Mouse (Mus musculus) midbrain, embryonic 11.5 days (tissue): ENCODE measurements at regions not wholly inside any gene's neighbourhood (a gene's known extent, or its start where the extent isn't known, plus 50 kb on each side); places are given as distances from the start of the nearest gene placed in this dataset.

Experiments used
- ATAC-seq: fragments of 200-750 bp; cut with Nextera tagmentation; 2 replicates; pipeline ENCODE4 v1.8.0; 2017; ENCODE audit warnings: moderate TSS enrichment, moderate library complexity; ENCODE audit not compliant: low FRiP score
- DNase-seq: peaks from one replicate; pipeline ENCODE4 v3.0.0; 2015; ENCODE audit warnings: low spot score; ENCODE audit errors: missing footprints
- H3K27ac ChIP-seq: fragments of 300-500 bp; sonication (generic); 2 replicates; pipeline ENCODE4 v1.5.1; 2014; ENCODE audit warnings: low read depth, low read length
- H3K27me3 ChIP-seq: fragments of 300-500 bp; sonication (generic); 2 replicates; pipeline ENCODE4 v1.6.1; 2014; ENCODE audit warnings: mild to moderate bottlenecking, low read length, moderate library complexity, mixed read lengths; ENCODE audit not compliant: control insufficient read depth, insufficient read depth
- H3K36me3 ChIP-seq: fragments of 300-500 bp; sonication (generic); 2 replicates; pipeline ENCODE4 v1.6.1; 2014; ENCODE audit warnings: mild to moderate bottlenecking, low read length, moderate library complexity, mixed read lengths; ENCODE audit not compliant: control insufficient read depth, insufficient read depth
- H3K4me1 ChIP-seq: fragments of 300-500 bp; sonication (generic); 2 replicates; pipeline ENCODE4 v1.6.1; 2014; ENCODE audit warnings: low read length; ENCODE audit not compliant: control insufficient read depth, insufficient read depth
- H3K4me2 ChIP-seq: fragments of 300-500 bp; sonication (generic); 2 replicates; pipeline ENCODE4 v1.6.1; 2014; ENCODE audit warnings: mild to moderate bottlenecking, moderate library complexity
- H3K4me3 ChIP-seq: fragments of 300-500 bp; sonication (generic); 2 replicates; pipeline ENCODE4 v1.5.1; 2014; ENCODE audit warnings: low read depth, low read length
- H3K9ac ChIP-seq: fragments of 300-500 bp; sonication (generic); 2 replicates; pipeline ENCODE4 v1.6.1; 2014; ENCODE audit warnings: low read length
- H3K9me3 ChIP-seq: fragments of 300-500 bp; sonication (generic); 2 replicates; pipeline ENCODE4 v1.6.1; 2016; ENCODE audit warnings: low read length; ENCODE audit not compliant: control insufficient read depth
- WGBS: fragments of 180-500 bp; shearing (Covaris S2); extraction: QIAGEN DNeasy Blood & Tissue Kit; methylation state at CpG from one replicate; pipeline ENCODE4 v1.1.7; 2014; 5-methylcytosine and 5-hydroxymethylcytosine counted together

- DNase-seq = no peak
- Histone ChIP-seq H3K9me3 (no peaks in the 10 kb centered on the region), H3K27ac (no peak overlapping the region), H3K4me1 (peaks cover 3% of the 10 kb centered on the region; the same call in 1 of the 2 replicates), H3K4me3 (peak overlapping the region; percentile 18), H3K9ac (no peak overlapping the region), H3K27me3 (no peaks in the 10 kb centered on the region), H3K36me3 (no peaks in the 10 kb centered on the region), H3K4me2 (peak overlapping the region; percentile 34; the same call in 1 of the 2 replicates)
- no peak for ATAC-seq
- WGBS = 69% methylated on average over 8 of the region's 8 CpGs
Measured at GRCm38 (mm10) chr3:149444377-149444776, 454.0 kb upstream of the Adgrl2 start.

GRCm38 (mm10) chr3:149441227-149441626 is 450.9 kb upstream of the Adgrl2 start:
- peaks cover 3% of the 10 kb centered on the region; the same call in 1 of the 2 replicates for H3K4me1 ChIP-seq
- ATAC-seq = no peak

GRCm38 (mm10) chr3:149437763-149438162 is 447.4 kb upstream of the Adgrl2 start:
- Histone ChIP-seq H3K4me2 (no peak overlapping the region), H3K36me3 (no peaks in the 10 kb centered on the region), H3K9ac (no peak overlapping the region), H3K4me1 (0 out of 2 replicates have a peak, but pooled peaks cover 3% of the 10 kb centered on the region), H3K27ac (no peak overlapping the region), H3K9me3 (no peaks in the 10 kb centered on the region), H3K27me3 (no peaks in the 10 kb centered on the region), H3K4me3 (no peak overlapping the region)
- ATAC-seq (no peak), DNase-seq (no peak)
- 88% methylated on average over 8 of the region's 8 CpGs for WGBS

More at GRCm38 (mm10) chr3:149441227-149441626, 450.9 kb upstream of the Adgrl2 start:
- Histone ChIP-seq H3K4me2 (no peak overlapping the region), H3K27me3 (no peaks in the 10 kb centered on the region), H3K27ac (no peak overlapping the region), H3K4me3 (no peak overlapping the region), H3K36me3 (no peaks in the 10 kb centered on the region), H3K9me3 (no peaks in the 10 kb centered on the region), H3K9ac (no peak overlapping the region)
- DNase-seq = no peak

- WGBS = 85% methylated on average over 6 of the region's 6 CpGs
- no peak overlapping the region for H3K4me3 ChIP-seq
- H3K27ac ChIP-seq = no peak overlapping the region
- H3K9me3 ChIP-seq = no peaks in the 10 kb centered on the region
- H3K4me2 ChIP-seq = no peak overlapping the region
- H3K27me3 ChIP-seq = no peaks in the 10 kb centered on the region
- ATAC-seq (no peak), DNase-seq (no peak)
- no peak overlapping the region for H3K9ac ChIP-seq
- no peaks in the 10 kb centered on the region for H3K36me3 ChIP-seq
- H3K4me1 ChIP-seq = no peaks in the 10 kb centered on the region
Measured at GRCm38 (mm10) chr3:149436944-149437343, 446.6 kb upstream of the Adgrl2 start.

- WGBS = 89% methylated on average over 8 of the region's 8 CpGs
- Histone ChIP-seq H3K9me3 (no peaks in the 10 kb centered on the region), H3K4me1 (no peaks in the 10 kb centered on the region), H3K4me2 (no peak overlapping the region), H3K27ac (no peak overlapping the region), H3K4me3 (no peak overlapping the region), H3K9ac (no peak overlapping the region), H3K36me3 (no peaks in the 10 kb centered on the region), H3K27me3 (no peaks in the 10 kb centered on the region)
- ATAC-seq = no peak
- no peak for DNase-seq
Measured at GRCm38 (mm10) chr3:149436420-149436819, 446.1 kb upstream of the Adgrl2 start.

- Histone ChIP-seq H3K27ac (no peak overlapping the region), H3K9me3 (no peaks in the 10 kb centered on the region), H3K27me3 (no peaks in the 10 kb centered on the region), H3K4me2 (no peak overlapping the region), H3K36me3 (no peaks in the 10 kb centered on the region), H3K4me3 (no peak overlapping the region), H3K9ac (no peak overlapping the region), H3K4me1 (no peaks in the 10 kb centered on the region)
- 94% methylated on average over 10 of the region's 10 CpGs for WGBS
- no peak for ATAC-seq
- DNase-seq = peak; percentile 28
Measured at GRCm38 (mm10) chr3:149431795-149432194, 441.4 kb upstream of the Adgrl2 start.

- Histone ChIP-seq H3K4me2 (peak overlapping the region; percentile 25; the same call in 1 of the 2 replicates), H3K9me3 (no peaks in the 10 kb centered on the region), H3K4me3 (no peak overlapping the region), H3K36me3 (no peaks in the 10 kb centered on the region), H3K27me3 (no peaks in the 10 kb centered on the region), H3K27ac (no peak overlapping the region; the same call in 1 of the 2 replicates), H3K9ac (no peak overlapping the region), H3K4me1 (no peaks in the 10 kb centered on the region; the same call in 1 of the 2 replicates)
- ATAC-seq = peak; percentile 54; the same call in 1 of the 2 replicates
- peak; percentile 85 for DNase-seq
- 59% methylated on average over 18 of the region's 18 CpGs for WGBS
Measured at GRCm38 (mm10) chr3:149426023-149426759, 435.8 kb upstream of the Adgrl2 start.

GRCm38 (mm10) chr3:149424306-149424705 is 434.0 kb upstream of the Adgrl2 start:
- Histone ChIP-seq H3K9me3 (no peaks in the 10 kb centered on the region), H3K36me3 (no peaks in the 10 kb centered on the region), H3K27ac (no peak overlapping the region), H3K27me3 (no peaks in the 10 kb centered on the region), H3K4me3 (no peak overlapping the region), H3K4me1 (no peaks in the 10 kb centered on the region; the same call in 1 of the 2 replicates), H3K9ac (no peak overlapping the region), H3K4me2 (no peak overlapping the region)
- ATAC-seq (no peak), DNase-seq (peak; percentile 66)
- WGBS = 77% methylated on average over 1 of the region's 1 CpGs

GRCm38 (mm10) chr3:149423491-149423890 is 433.1 kb upstream of the Adgrl2 start:
- H3K4me3 ChIP-seq = no peak overlapping the region

More at GRCm38 (mm10) chr3:149423491-149423890, 433.1 kb upstream of the Adgrl2 start:
- WGBS = 80% methylated on average over 9 of the region's 9 CpGs
- H3K9me3 ChIP-seq = no peaks in the 10 kb centered on the region
- DNase-seq = peak; percentile 72
- no peaks in the 10 kb centered on the region for H3K36me3 ChIP-seq
- no peak overlapping the region for H3K9ac ChIP-seq
- no peaks in the 10 kb centered on the region for H3K27me3 ChIP-seq
- no peak overlapping the region for H3K27ac ChIP-seq
- H3K4me1 ChIP-seq = no peaks in the 10 kb centered on the region; the same call in 1 of the 2 replicates
- ATAC-seq = no peak
- no peak overlapping the region for H3K4me2 ChIP-seq
